Mouse (Mus musculus) mature B cell (primary cell): ENCODE data around the gene Ppfibp2.

Source experiments
- in situ Hi-C: fragments of 300-500 bp; cut with MboI; formaldehyde crosslinking; loops from 2 replicates; pipeline ENCODE4 v1.14.3; 2019

Ppfibp2 gene

GRCm38 (mm10) chr7:107702461-107703380, 107.7 kb downstream of the Ppfibp2 start:
- in situ Hi-C loops = no loop called here

DNA sequence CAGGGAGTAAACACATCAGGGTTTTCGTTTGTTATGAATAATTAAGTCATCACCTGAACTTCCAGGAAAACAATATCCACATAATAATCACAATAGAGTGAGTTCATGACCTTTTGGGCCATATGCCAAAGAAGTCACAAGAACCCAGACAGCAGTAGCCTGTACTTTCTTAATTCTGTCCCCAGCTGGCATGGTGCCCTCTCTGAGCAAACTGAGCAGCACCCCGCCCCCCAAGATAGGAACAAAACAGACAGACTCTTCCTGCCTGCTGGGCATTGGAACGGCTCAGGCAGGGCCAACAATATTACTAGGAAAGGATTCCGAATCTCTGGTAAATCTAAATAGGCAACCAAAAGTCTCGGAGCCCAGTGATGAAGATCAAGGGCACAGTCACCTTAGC, 110.9 kb downstream of the Ppfibp2 start:
- in situ Hi-C loops = no loop called here

DNA sequence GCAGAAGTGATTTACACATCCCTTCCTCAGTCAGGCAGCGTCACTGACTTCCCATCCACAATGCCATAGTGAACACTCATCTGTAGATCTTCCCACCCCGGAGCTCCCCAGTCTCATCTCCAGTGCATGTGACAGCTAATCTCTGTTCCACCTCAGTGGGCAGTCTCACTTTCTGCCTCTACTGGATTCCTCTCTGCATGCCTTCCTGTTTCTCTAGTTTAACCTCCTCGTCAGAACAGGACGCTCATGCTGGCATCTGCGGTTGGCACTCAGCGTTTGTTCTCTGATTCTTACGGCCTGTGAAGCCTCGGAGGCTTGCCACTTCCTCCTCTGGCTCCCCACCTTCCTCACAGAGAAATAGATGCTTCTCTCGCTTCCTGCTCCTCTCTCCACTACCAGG, 112.6 kb downstream of the Ppfibp2 start:
- in situ Hi-C loops = no loop called here

GRCm38 (mm10) chr7:107708491-107709112, 113.6 kb downstream of the Ppfibp2 start:
- in situ Hi-C loops = no loop called here

GRCm38 (mm10) chr7:107712743-107713142, 117.7 kb downstream of the Ppfibp2 start:
- in situ Hi-C loops = no loop called here

DNA sequence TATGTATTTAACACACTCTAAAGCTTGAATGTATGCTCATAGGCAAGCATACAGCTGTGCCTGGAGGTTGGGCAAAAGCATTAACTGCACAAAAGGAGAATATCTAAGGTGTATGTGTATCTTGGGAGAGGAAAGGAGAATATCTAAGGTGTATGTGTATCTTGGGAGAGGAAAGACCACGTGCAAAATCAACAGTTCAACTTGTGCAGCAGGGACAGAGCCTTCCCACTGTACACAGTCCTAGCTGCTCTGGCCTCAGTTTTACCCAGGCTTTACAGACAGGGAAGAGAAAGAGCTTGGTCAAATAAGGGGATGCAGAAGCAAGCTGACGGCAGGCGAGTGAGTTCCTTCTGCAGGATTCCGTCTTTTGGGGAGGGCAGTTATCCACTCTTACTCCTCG, 119.1 kb downstream of the Ppfibp2 start:
- in situ Hi-C loops = no loop called here

DNA sequence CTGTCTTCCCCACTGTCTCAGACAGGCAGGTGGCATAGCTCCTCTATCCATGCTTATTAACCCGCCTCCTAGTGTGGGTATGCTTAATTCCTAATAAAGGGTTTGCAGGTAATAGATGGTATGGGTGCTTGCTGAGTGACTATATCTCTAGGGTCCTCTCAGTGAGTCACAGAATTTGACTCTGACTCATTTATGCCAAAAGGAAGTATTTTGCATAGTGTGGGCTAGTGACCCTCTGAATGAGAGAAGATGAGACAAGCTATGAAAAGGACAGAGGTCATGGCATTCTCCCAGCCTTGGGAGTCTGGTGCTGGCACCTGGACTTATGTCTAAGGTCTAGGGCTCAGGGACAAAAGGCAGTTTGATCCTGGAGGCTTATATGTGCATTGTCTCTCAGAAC, 125.8 kb downstream of the Ppfibp2 start:
- in situ Hi-C loops = no loop called here

DNA sequence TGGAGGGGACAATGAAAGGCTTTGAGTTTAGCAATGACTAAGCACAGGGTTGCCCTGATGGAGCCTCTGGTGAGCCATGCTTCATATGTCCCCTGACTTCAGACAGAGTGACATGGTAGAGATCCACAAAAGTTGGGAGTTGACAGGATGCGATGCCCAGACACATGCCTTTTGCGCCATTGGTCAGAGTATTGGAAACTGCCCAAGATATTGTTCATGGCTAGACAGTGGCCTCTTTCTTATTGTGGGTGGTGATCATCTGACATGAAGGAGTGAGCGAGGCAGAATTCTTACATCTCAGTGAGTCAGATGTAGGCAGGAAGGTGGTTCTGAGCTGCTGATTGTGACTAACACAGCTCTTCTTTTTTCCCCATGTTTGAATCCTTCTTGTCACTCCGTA, 127.5 kb downstream of the Ppfibp2 start:
- in situ Hi-C loops = no loop called here

DNA sequence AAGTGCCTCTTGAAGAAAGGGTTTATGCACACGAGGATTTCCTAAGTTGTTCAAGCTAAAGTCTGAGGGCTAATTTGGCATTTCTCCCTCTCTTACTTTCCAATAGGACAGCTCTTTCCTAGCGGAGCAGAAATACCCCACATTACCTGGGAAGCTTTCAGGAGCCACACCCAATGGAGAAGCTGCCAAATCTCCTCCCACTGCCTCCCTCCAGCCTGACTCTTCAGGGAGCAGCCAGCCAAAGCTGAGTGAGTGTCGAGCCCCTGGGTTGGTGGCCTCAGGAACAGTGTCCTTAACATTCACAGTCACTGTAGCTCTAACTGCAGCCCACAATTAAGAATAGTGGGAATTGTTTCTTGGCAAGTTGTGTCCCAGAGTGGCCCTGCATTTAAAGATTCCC, 132.5 kb downstream of the Ppfibp2 start:
- in situ Hi-C loops = no loop called here

DNA sequence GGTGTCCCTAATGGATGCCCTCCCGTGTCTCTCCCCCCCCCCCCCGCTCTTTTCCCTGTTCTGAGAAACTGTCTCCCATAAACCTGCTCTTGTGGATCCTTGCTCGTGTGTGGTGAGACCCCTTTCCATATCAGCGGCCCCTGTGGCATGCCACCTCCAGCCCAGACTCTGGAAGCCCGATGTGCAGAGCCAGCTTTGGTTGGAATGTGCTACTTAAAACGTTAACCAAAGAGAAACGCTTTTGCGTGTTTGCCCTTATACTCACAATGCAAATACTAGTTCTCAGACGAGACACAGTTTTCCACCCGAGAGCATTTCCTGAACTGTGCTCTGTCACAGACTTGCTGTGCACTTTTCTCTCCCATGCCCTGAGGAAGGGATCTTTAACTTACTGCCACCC, 135.6 kb downstream of the Ppfibp2 start:
- in situ Hi-C loops = no loop called here

DNA sequence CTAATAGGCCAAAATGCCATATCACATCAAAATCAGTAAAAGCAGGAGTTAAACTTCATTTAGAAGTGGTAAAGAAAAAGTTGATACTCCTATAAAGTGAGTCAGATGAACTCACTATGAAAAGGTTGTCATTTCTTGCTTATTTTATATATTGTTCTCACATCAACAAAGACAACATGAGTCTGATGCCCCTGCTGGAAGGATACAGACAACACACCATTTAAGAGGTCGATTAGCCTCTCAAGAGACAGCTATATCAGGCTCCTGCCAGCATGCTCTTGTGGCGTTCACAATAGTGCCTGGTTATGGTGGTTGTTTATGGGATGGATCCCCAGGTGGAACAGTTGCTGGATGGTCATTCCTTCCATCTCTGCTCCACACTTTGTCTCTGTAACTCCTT, 138.2 kb downstream of the Ppfibp2 start:
- in situ Hi-C loops = no loop called here

DNA sequence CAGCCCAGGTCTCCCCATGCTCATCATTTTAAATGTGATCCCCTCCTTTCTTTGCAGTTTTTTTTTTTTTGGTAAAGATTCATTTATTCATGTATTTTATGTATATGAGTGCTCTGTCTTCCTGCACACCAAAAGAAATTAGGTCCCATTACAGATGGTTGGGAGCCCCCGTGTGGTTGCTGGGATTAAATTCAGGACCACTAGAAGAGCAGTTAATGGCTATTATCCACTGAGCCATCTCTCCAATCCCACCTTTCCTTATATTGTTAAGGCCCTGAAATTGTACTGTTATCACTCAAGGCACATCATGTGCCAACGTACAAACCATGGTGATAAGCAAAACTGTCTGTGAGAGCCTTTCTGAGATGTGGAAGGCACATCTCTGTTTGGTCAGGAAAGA, 143.7 kb downstream of the Ppfibp2 start:
- in situ Hi-C loops = no loop called here

- in situ Hi-C loops = no loop called here
Measured at GRCm38 (mm10) chr7:107742963-107743465, 148.0 kb downstream of the Ppfibp2 start.

DNA sequence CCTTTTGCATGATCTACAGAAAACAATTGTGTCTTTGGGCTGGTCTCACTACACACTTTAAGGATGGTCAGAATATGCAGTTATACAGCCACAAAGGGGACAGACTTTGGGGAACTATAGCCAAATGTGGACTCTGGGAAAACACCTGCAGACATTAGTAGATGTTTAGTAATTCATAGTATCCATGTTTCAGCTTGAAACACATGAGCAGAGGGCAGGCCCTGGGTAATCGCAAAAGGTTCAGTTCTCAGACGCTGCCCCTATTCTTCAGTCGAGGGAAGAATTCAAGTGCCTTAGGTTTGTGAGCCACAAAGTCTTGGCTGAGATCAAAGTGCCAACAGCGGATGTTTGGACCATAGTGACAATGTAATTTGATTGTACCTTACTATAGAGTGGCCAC, 149.4 kb downstream of the Ppfibp2 start:
- in situ Hi-C loops = no loop called here

GRCm38 (mm10) chr7:107745111-107745510, 150.1 kb downstream of the Ppfibp2 start:
- in situ Hi-C loops = no loop called here

DNA sequence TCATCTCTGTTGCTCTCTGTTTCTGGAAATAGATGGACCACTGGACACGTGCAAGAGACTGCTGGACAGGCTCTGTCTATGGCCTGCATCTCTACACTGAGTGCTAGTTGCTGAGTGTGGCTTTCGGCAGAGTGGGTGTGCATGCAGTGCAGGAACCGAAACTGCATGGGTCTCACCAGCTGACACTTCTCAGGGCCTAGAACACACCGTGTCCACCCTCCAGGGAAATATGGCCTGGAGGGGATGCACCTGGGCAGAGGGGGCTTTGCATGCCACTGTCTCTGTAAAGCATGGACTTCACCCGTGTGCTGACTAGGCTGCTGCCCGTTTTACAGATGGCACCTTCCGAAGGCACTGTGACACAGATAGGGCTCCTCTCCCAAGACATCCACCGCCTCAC, 151.0 kb downstream of the Ppfibp2 start:
- in situ Hi-C loops = no loop called here

DNA sequence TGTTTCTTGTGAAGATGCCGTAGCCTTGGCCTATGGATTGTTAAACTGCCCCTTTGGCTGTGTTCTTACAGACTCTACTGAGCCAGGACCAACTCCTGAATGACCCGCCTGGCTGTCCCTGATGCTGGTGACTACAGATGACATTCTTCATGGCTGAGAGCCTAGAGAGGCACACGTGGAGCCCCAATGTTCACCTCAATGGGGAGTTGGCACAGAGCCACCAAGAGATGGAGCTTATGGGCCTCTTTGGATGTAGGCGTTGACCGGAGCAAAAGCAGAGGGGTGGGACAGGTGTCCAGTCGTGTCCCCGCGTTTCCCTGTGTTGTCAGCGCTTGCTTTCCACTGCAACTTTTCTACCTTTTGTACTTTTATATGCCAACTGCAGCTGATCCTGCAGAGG, 152.5 kb downstream of the Ppfibp2 start:
- in situ Hi-C loops = no loop called here

DNA sequence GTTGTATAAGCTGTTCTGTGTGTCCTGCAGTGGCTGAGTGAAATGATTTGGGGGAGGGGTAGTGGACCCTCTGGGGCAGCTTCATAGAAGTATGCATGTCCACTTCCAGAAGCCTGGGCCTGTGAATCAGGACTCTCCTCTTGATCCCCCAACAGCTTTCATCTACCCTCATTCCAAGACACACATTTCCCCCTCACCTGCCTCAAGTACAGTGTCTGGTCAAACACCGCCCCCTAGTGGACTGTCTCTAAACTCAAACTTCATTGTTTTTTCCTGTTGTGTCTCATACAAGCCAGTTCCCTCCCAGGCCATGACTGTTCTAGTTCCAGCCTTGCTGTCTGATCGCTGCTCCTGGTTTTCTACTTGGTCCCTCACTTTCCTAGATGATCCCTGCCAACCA, 152.9 kb downstream of the Ppfibp2 start:
- in situ Hi-C loops = no loop called here

GRCm38 (mm10) chr7:107749270-107749669, 154.3 kb downstream of the Ppfibp2 start:
- in situ Hi-C loops = no loop called here

DNA sequence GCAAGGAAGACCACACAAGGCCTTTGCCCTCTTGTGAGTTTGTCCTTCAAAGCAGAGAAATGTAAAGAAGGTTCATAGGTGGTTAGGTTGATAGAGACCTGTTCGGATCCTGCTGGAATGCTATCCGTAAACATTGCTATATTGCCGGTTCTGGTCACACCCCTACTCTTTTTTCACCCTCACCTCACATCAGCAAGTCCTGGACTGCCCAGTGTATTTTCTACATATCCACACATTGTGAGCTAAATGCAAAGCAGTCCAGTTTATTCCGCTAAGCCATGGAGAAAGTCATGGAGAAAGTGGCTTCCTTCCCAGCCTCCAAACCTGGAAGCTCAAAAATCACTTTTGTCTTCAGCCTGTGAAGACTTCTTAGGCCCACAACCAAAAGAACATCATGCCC, 154.7 kb downstream of the Ppfibp2 start:
- in situ Hi-C loops = no loop called here

DNA sequence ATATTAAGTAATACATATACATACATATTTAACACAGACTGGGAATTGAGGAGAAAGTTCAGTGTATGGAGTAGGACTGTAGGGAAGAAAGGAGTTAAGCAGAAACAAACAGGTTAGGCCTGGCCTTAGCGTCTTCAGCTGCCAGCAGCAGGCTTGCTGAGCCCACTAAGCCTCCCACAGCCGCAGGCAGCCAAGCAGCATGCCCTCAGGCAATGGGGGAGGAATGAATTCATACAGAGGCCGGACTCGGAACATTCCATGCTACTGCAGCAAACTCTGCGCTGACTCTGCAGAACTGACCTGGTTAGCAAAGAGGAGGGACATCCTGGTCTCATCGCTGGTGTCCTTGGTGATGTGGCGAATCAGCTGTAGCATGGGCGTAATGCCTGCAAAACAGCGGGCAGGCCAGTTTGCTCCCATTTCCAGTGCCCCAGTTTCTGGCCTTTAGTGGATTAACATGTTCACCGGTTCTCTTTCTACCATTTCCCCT, 157.1 kb downstream of the Ppfibp2 start:
- in situ Hi-C loops = no loop called here

GRCm38 (mm10) chr7:107755905-107756304, 160.9 kb downstream of the Ppfibp2 start:
- in situ Hi-C loops = no loop called here

DNA sequence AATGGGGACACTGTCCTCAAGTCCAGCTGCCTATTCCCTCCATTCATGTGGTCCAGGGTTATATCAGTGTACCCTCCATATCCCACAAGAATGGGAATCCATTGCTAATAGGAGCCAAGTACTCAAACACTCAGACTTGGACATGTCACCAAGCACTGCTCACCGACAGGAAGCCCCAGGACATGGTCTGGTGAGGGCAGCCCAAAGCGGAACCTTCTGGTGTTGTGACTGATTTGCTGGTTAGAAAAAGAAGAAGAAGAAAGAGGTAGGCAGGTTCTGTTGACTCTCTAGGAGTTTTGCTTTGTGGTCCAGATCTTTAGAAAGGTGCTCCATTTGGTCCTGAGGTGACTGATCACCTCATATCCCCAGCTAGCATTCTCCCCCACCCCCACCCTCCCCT, 161.7 kb downstream of the Ppfibp2 start:
- in situ Hi-C loops = no loop called here
